Mouse (Mus musculus): ENCODE results near the gene Wdr81.

GRCm38 (mm10) chr11:75486601-75487285, 32.2 kb upstream of the Wdr81 start, which contains the start of gene Prpf8:
- TF ChIP-seq EP300 (IDR thresholded peaks at IDR 0.05) (no peak), CTCF (IDR thresholded peaks at IDR 0.05) (no peak)
